Mouse (Mus musculus) midbrain, embryonic 12.5 days (tissue): ENCODE results near the gene Stx6. TPM values are rescaled to one million over a fixed set of nuclear protein-coding genes. Genes with fewer than 3 reads are reported as not detected.

Source experiments
- ATAC-seq: fragments of 200-750 bp; cut with Nextera tagmentation; 2 replicates; pipeline ENCODE4 v1.8.0; 2017; ENCODE audit warnings: low read depth, moderate TSS enrichment, moderate library complexity; ENCODE audit not compliant: low FRiP score
- H3K27ac ChIP-seq: fragments of 300-500 bp; sonication (generic); replicated peaks from 2 replicates; pipeline ENCODE4 v1.5.1; 2016; ENCODE audit warnings: mild to moderate bottlenecking
- H3K27me3 ChIP-seq: fragments of 300-500 bp; sonication (generic); 2 replicates; pipeline ENCODE4 v1.6.1; 2016; ENCODE audit warnings: mild to moderate bottlenecking
- H3K36me3 ChIP-seq: fragments of 300-500 bp; sonication (generic); 2 replicates; pipeline ENCODE4 v1.6.1; 2016
- H3K4me1 ChIP-seq: fragments of 300-500 bp; sonication (generic); 2 replicates; pipeline ENCODE4 v1.6.1; 2016
- H3K4me2 ChIP-seq: fragments of 300-500 bp; sonication (generic); replicated peaks from 2 replicates; pipeline ENCODE4 v1.6.1; 2016; ENCODE audit warnings: mild to moderate bottlenecking, moderate library complexity
- H3K4me3 ChIP-seq: fragments of 300-500 bp; sonication (generic); 2 replicates; pipeline ENCODE4 v1.5.1; 2016; ENCODE audit warnings: mild to moderate bottlenecking
- H3K9ac ChIP-seq: fragments of 300-500 bp; sonication (generic); replicated peaks from 2 replicates; pipeline ENCODE4 v1.6.1; 2016; ENCODE audit warnings: mild to moderate bottlenecking, moderate library complexity
- H3K9me3 ChIP-seq: fragments of 300-500 bp; sonication (generic); 2 replicates; pipeline ENCODE4 v1.6.1; 2016; ENCODE audit warnings: mild to moderate bottlenecking
- WGBS: fragments of 180-500 bp; shearing (Covaris S2); methylation state at CpG from one replicate; pipeline ENCODE4 v1.1.7; 2016; 5-methylcytosine and 5-hydroxymethylcytosine counted together
- polyA plus RNA-seq: library from polyadenylated mRNA; unstranded; fragments of >200 nt; fragmentation: Nextera tagmentation; extraction: Ambion mirVana; gene quantifications from 2 replicates; pipeline ENCODE4 v1.2.1, GENCODE M21; 2016

The Stx6 gene
- polyA plus RNA-seq, 1 experiment from 2014 or later, result 122 TPM

- Histone ChIP-seq H3K27me3 (peaks cover 8% of the 10 kb centered on the region; the same call in 1 of the 2 replicates), H3K4me3 (no peak overlapping the region), H3K9ac (no peak overlapping the region), H3K9me3 (no peaks in the 10 kb centered on the region), H3K4me2 (no peak overlapping the region), H3K36me3 (no peaks in the 10 kb centered on the region), H3K4me1 (peaks cover 16% of the 10 kb centered on the region), H3K27ac (no peak overlapping the region; the same call in 1 of the 2 replicates)
- peak; percentile 80 for ATAC-seq
- 30% methylated on average over 16 of the region's 16 CpGs for WGBS
These were observed 65.5 kb downstream of the Stx6 start for GRCm38 (mm10) chr1:155223849-155224554.

GRCm38 (mm10) chr1:155229464-155230411 lies 71.2 kb downstream of the Stx6 start:
- no peak overlapping the region for H3K4me2 ChIP-seq
- H3K27ac ChIP-seq, result peak overlapping the region; percentile 86
- H3K9ac ChIP-seq, result no peak overlapping the region
- peaks cover 4% of the 10 kb centered on the region; the same call in 1 of the 2 replicates for H3K27me3 ChIP-seq
- 17% methylated on average over 14 of the region's 14 CpGs for WGBS
- ATAC-seq, result peak; percentile 81
- H3K4me1 ChIP-seq, result peaks cover 54% of the 10 kb centered on the region
- H3K9me3 ChIP-seq, result no peaks in the 10 kb centered on the region
- H3K4me3 ChIP-seq, result no peak overlapping the region
- H3K36me3 ChIP-seq, result no peaks in the 10 kb centered on the region

GRCm38 (mm10) chr1:155232385-155232784 lies 73.9 kb downstream of the Stx6 start:
- 34% methylated on average over 12 of the region's 12 CpGs for WGBS
- no peak overlapping the region for H3K4me2 ChIP-seq
- no peaks in the 10 kb centered on the region for H3K9me3 ChIP-seq
- no peaks in the 10 kb centered on the region; the same call in 1 of the 2 replicates for H3K27me3 ChIP-seq
- ATAC-seq, result no peak
- peak overlapping the region; percentile 35 for H3K9ac ChIP-seq
- no peaks in the 10 kb centered on the region for H3K36me3 ChIP-seq
- no peak overlapping the region for H3K4me3 ChIP-seq
- H3K27ac ChIP-seq, result peak overlapping the region; percentile 89
- peaks cover 80% of the 10 kb centered on the region for H3K4me1 ChIP-seq

GRCm38 (mm10) chr1:155232786-155233185 lies 74.3 kb downstream of the Stx6 start:
- H3K9ac ChIP-seq, result peak overlapping the region; percentile 35
- H3K4me3 ChIP-seq, result no peak overlapping the region
- ATAC-seq, result no peak

GRCm38 (mm10) chr1:155233378-155233777 lies 74.9 kb downstream of the Stx6 start:
- H3K4me3 ChIP-seq, result no peak overlapping the region
- H3K9me3 ChIP-seq, result no peaks in the 10 kb centered on the region
- no peaks in the 10 kb centered on the region; the same call in 1 of the 2 replicates for H3K27me3 ChIP-seq
- ATAC-seq, result no peak
- peaks cover 82% of the 10 kb centered on the region for H3K4me1 ChIP-seq
- H3K4me2 ChIP-seq, result no peak overlapping the region
- no peak overlapping the region; the same call in 1 of the 2 replicates for H3K9ac ChIP-seq
- H3K36me3 ChIP-seq, result no peaks in the 10 kb centered on the region
- peak overlapping the region; percentile 89 for H3K27ac ChIP-seq
- 82% methylated on average over 9 of the region's 9 CpGs for WGBS

More at GRCm38 (mm10) chr1:155232786-155233185, 74.3 kb downstream of the Stx6 start:
- WGBS, result 72% methylated on average over 6 of the region's 6 CpGs
- Histone ChIP-seq H3K4me1 (peaks cover 83% of the 10 kb centered on the region), H3K36me3 (no peaks in the 10 kb centered on the region), H3K27ac (peak overlapping the region; percentile 89), H3K27me3 (no peaks in the 10 kb centered on the region; the same call in 1 of the 2 replicates), H3K4me2 (no peak overlapping the region), H3K9me3 (no peaks in the 10 kb centered on the region)

- Histone ChIP-seq H3K9ac (no peak overlapping the region; the same call in 1 of the 2 replicates), H3K27me3 (no peaks in the 10 kb centered on the region; the same call in 1 of the 2 replicates), H3K4me3 (no peak overlapping the region), H3K9me3 (no peaks in the 10 kb centered on the region), H3K27ac (peak overlapping the region; percentile 89), H3K36me3 (no peaks in the 10 kb centered on the region), H3K4me1 (peaks cover 79% of the 10 kb centered on the region), H3K4me2 (no peak overlapping the region)
- 15% methylated on average over 14 of the region's 14 CpGs for WGBS
- ATAC-seq, result peak; percentile 23
These were observed 75.6 kb downstream of the Stx6 start for GRCm38 (mm10) chr1:155233931-155234607.

- ATAC-seq, result no peak
- Histone ChIP-seq H3K27ac (peak overlapping the region; percentile 89; the same call in 1 of the 2 replicates), H3K4me3 (no peak overlapping the region), H3K9me3 (no peaks in the 10 kb centered on the region), H3K9ac (no peak overlapping the region), H3K27me3 (peaks cover 3% of the 10 kb centered on the region; the same call in 1 of the 2 replicates), H3K4me1 (peaks cover 78% of the 10 kb centered on the region), H3K4me2 (no peak overlapping the region), H3K36me3 (no peaks in the 10 kb centered on the region)
- 31% methylated on average over 2 of the region's 2 CpGs for WGBS
These were observed 77.1 kb downstream of the Stx6 start for GRCm38 (mm10) chr1:155235641-155236040.

- H3K9me3 ChIP-seq, result no peaks in the 10 kb centered on the region
- H3K4me3 ChIP-seq, result no peak overlapping the region
- H3K4me2 ChIP-seq, result no peak overlapping the region
- H3K36me3 ChIP-seq, result no peaks in the 10 kb centered on the region
- WGBS, result 29% methylated on average over 13 of the region's 13 CpGs
- H3K27me3 ChIP-seq, result peaks cover 4% of the 10 kb centered on the region; the same call in 1 of the 2 replicates
- ATAC-seq, result no peak
- peaks cover 73% of the 10 kb centered on the region for H3K4me1 ChIP-seq
- H3K27ac ChIP-seq, result 0 out of 2 replicates have a peak overlapping the region, but pooled peaks have one; percentile 1
- H3K9ac ChIP-seq, result no peak overlapping the region
These were observed 78.0 kb downstream of the Stx6 start for GRCm38 (mm10) chr1:155236306-155237024.

GRCm38 (mm10) chr1:155237390-155237789 lies 78.9 kb downstream of the Stx6 start:
- no peak overlapping the region for H3K4me2 ChIP-seq
- peaks cover 69% of the 10 kb centered on the region for H3K4me1 ChIP-seq
- 72% methylated on average over 11 of the region's 11 CpGs for WGBS

GRCm38 (mm10) chr1:155238126-155238525 lies 79.6 kb downstream of the Stx6 start:
- Histone ChIP-seq H3K27ac (no peak overlapping the region), H3K4me2 (no peak overlapping the region), H3K36me3 (no peaks in the 10 kb centered on the region), H3K27me3 (peaks cover 6% of the 10 kb centered on the region; the same call in 1 of the 2 replicates), H3K4me3 (no peak overlapping the region), H3K9me3 (no peaks in the 10 kb centered on the region), H3K4me1 (peaks cover 62% of the 10 kb centered on the region), H3K9ac (no peak overlapping the region)
- no peak for ATAC-seq
- WGBS, result 88% methylated on average over 5 of the region's 5 CpGs

More at GRCm38 (mm10) chr1:155237390-155237789, 78.9 kb downstream of the Stx6 start:
- Histone ChIP-seq H3K9me3 (no peaks in the 10 kb centered on the region), H3K4me3 (no peak overlapping the region), H3K27ac (peak overlapping the region; percentile 0; the same call in 1 of the 2 replicates), H3K36me3 (no peaks in the 10 kb centered on the region), H3K9ac (no peak overlapping the region), H3K27me3 (0 out of 2 replicates have a peak, but pooled peaks cover 4% of the 10 kb centered on the region)
- ATAC-seq, result no peak

GRCm38 (mm10) chr1:155239169-155239568 lies 80.7 kb downstream of the Stx6 start:
- 68% methylated on average over 4 of the region's 4 CpGs for WGBS
- no peaks in the 10 kb centered on the region for H3K36me3 ChIP-seq
- H3K9ac ChIP-seq, result no peak overlapping the region
- H3K4me2 ChIP-seq, result no peak overlapping the region
- no peaks in the 10 kb centered on the region for H3K9me3 ChIP-seq
- no peak overlapping the region for H3K4me3 ChIP-seq
- H3K4me1 ChIP-seq, result peaks cover 56% of the 10 kb centered on the region
- ATAC-seq, result no peak
- peak overlapping the region; percentile 49; the same call in 1 of the 2 replicates for H3K27ac ChIP-seq
- peaks cover 10% of the 10 kb centered on the region for H3K27me3 ChIP-seq
